8 mouse cellular contexts compared by ENCODE assay signal in the genomic region with DNA sequence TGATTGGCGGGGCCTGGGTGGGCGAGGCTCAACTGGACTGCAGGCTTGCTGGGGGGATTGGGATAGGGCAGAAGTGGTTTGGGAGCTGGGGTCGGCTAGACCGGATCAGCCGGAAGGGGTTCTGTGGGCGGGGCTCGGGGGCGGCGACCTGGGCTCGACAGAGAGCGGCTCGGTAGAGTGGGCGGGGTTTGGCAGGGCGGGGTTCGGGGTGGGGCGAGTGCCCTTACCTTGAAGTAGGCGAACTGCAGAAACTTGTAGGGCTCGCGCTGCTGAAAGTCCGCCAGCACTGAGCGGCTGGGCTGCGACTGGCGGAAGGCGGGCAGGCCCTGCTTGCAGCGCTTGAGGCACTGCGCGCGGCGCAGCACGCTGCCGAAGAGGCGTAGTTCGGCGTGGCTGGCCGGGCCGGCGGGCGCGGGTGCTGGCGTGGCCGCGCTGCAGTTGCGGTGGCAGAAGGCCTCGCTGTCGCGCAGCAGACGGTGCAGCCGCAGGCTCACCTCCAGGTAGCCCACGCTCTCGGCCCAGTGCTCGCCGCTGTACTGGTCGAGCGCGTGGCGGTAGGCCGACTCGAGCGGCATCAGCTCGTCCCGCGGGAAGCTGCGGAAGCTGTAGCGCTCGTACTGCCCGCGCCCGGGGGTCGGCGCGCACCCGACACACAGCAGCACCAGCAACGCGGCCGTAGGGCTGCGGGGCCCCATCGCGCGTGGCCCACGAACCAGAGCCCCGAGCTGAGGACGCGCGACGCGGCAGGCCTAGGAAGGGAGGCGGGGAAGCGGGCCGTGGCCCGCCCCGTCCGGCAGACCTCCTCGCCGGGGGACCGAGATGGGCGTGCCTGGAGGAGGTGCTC. TPM values are rescaled to one million over a fixed set of nuclear protein-coding genes. Genes with fewer than 3 reads are reported as not detected.
DNase-seq lines count a peak whose midpoint lies in the region; ATAC-seq lines count a peak whose summit lies in the region.

A gene (minus strand): TSS at position 771 of the 844 bp plus-strand sequence.

- DNase-seq in NIH3T3 (ENCODE audit: low read depth): peak; percentile 75
- DNase-seq in heart, postnatal 25 days (ENCODE audit: low spot score): peak; percentile 33
- DNase-seq in large intestine, adult 2 months (ENCODE audit: low read depth, low spot score): no peak
- peak; percentile 75 for DNase-seq in lung, postnatal 36 days
- DNase-seq in retina, postnatal 1 day: peak; percentile 72
- DNase-seq in urinary bladder, postnatal 4 days (ENCODE audit: low spot score in 2 of 2): peak; percentile 67 to 72

- peak within 1 kb of the TSS; percentile 74 for H3K4me3 ChIP-seq in forebrain, embryonic 15.5 days

- intact Hi-C loops in heart, postnatal 25 days (cut with DNase I): no loop called here

- 0 out of 2 replicates have a peak within 1 kb of the TSS, but pooled peaks have one; percentile 17 for H3K27ac ChIP-seq in forebrain, embryonic 15.5 days (replicated peaks)

- peak within 1 kb of the TSS; percentile 70 for H3K9ac ChIP-seq in forebrain, embryonic 15.5 days (replicated peaks)

- peak within 1 kb of the TSS; percentile 95 for H3K4me2 ChIP-seq in forebrain, embryonic 15.5 days (replicated peaks)

- H3K36me3 ChIP-seq in forebrain, embryonic 15.5 days: no peaks in the 10 kb centered on the region

- peak; percentile 46; the same call in 1 of the 2 replicates for ATAC-seq in cerebellum, adult (ENCODE audit: insufficient number of reproducible peaks, low FRiP score, low TSS enrichment)
- ATAC-seq in forebrain, embryonic 15.5 days (replicated peaks): peak; percentile 82

- WGBS in forebrain, embryonic 15.5 days: under 1% methylated on average over 96 of the region's 96 CpGs
- 1% methylated on average over 95 of the region's 96 CpGs for WGBS in large intestine, adult 2 months

- H3K9me3 ChIP-seq in forebrain, embryonic 15.5 days: no peaks in the 10 kb centered on the region; the same call in 1 of the 2 replicates

- peaks cover 5% of the 10 kb centered on the region; the same call in 1 of the 2 replicates for H3K4me1 ChIP-seq in forebrain, embryonic 15.5 days

- H3K27me3 ChIP-seq in forebrain, embryonic 15.5 days: no peaks in the 10 kb centered on the region

RNA-seq across cellular contexts. Expression of the gene that starts here (rescaled TPM):
- polyA plus RNA-seq in forebrain, embryonic 15.5 days (2015; fragmentation: Nextera tagmentation; extraction: Ambion mirVana): 19.9 and 20.2 TPM in 2 replicates
- 10 to 100 TPM; 30.4 to 32.4 TPM for total RNA-seq in heart, postnatal 25 days (2021)
- polyA plus RNA-seq in large intestine, adult 2 months (2012; rRNA removed): 26.7 and 30.3 TPM in 2 replicates
